Mouse (Mus musculus) MEL (cell line): ENCODE measurements around the gene Tcf25. TPM values are rescaled to one million over a fixed set of nuclear protein-coding genes. Genes with fewer than 3 reads are reported as not detected.

Experiments used
- DNase-seq: peaks from one replicate; pipeline ENCODE4 v3.0.0; 2011; ENCODE audit warnings: low read depth, low spot score
- H3K27ac ChIP-seq: 2 replicates; pipeline ENCODE4 v1.5.1; 2012; ENCODE audit warnings: low read depth, mild to moderate bottlenecking, control low read depth, low read length, moderate library complexity; ENCODE audit not compliant: control insufficient read depth
- H3K27me3 ChIP-seq, 2 experiments: fragments of 150-350 bp in 1 of 2; sonication (generic) in 1 of 2; 2 replicates each; pipeline ENCODE4 v1.6.1; 2012; ENCODE audit warnings: low read length in 2 of 2, mild to moderate bottlenecking in 2 of 2, improper control_type of control experiment in 1 of 2, moderate library complexity in 1 of 2; ENCODE audit not compliant: insufficient read depth in 2 of 2, control insufficient read depth in 1 of 2
- H3K36me3 ChIP-seq, 2 experiments: 2 replicates each; pipeline ENCODE4 v1.6.1; 2012 to 2014; ENCODE audit warnings: low read length in 2 of 2, improper control_type of control experiment in 1 of 2, inconsistent platforms in 1 of 2, mild to moderate bottlenecking in 1 of 2; ENCODE audit not compliant: insufficient read depth in 2 of 2, control insufficient read depth in 1 of 2
- H3K4me1 ChIP-seq, 2 experiments: fragments of 150-350 bp in 1 of 2; sonication (generic) in 1 of 2; 2 replicates each; pipeline ENCODE4 v1.6.1; 2012; ENCODE audit warnings: low read length in 2 of 2, improper control_type of control experiment in 1 of 2, mild to moderate bottlenecking in 1 of 2; ENCODE audit not compliant: insufficient read depth in 2 of 2, control insufficient read depth in 1 of 2
- H3K4me3 ChIP-seq, 2 experiments: fragments of 150-350 bp in 1 of 2; sonication (generic) in 1 of 2; 2 replicates each; pipeline ENCODE4 v1.5.1; 2012; ENCODE audit warnings: low read depth in 2 of 2, low read length in 2 of 2, mild to moderate bottlenecking in 2 of 2, moderate library complexity in 2 of 2, control low read depth in 1 of 2, improper control_type of control experiment in 1 of 2; ENCODE audit not compliant: control insufficient read depth in 1 of 2, insufficient read depth in 1 of 2
- H3K79me2 ChIP-seq: 2 replicates; pipeline ENCODE4 v1.6.1; 2012; ENCODE audit warnings: mild to moderate bottlenecking, low read length, moderate library complexity; ENCODE audit not compliant: control insufficient read depth, poor library complexity, insufficient read depth
- H3K9ac ChIP-seq: 2 replicates; pipeline ENCODE4 v1.6.1; 2012; ENCODE audit warnings: low read depth, mild to moderate bottlenecking, control low read depth, low read length, moderate library complexity; ENCODE audit not compliant: control insufficient read depth, poor library complexity, severe bottlenecking
- H3K9me3 ChIP-seq: fragments of 150-350 bp; sonication (generic); replicated peaks from 2 replicates; pipeline ENCODE4 v1.6.1; 2012; ENCODE audit warnings: mild to moderate bottlenecking, low read length, improper control_type of control experiment, moderate library complexity; ENCODE audit not compliant: insufficient read depth
- BHLHE40 ChIP-seq: IDR thresholded peaks from 2 replicates; pipeline ENCODE4 v1.6.1; 2012; ENCODE audit warnings: low read depth, mild to moderate bottlenecking, inconsistent platforms, low read length, improper control_type of control experiment, borderline replicate concordance
- CHD2 ChIP-seq: IDR thresholded peaks from 2 replicates; pipeline ENCODE4 v1.6.1; 2011; ENCODE audit warnings: low read length, improper control_type of control experiment
- ELF1 ChIP-seq: IDR thresholded peaks from 2 replicates; pipeline ENCODE4 v1.6.1; 2014; ENCODE audit warnings: low read depth, mild to moderate bottlenecking, inconsistent platforms, low read length, improper control_type of control experiment, moderate library complexity
- EP300 ChIP-seq, 2 experiments: IDR thresholded peaks; 2 replicates each; pipeline ENCODE4 v1.6.1; 2011; ENCODE audit warnings: improper control_type of control experiment in 2 of 2, low read length in 2 of 2, low read depth in 1 of 2, mild to moderate bottlenecking in 1 of 2
- ETS1 ChIP-seq: IDR thresholded peaks from 2 replicates; pipeline ENCODE4 v1.6.1; 2012; ENCODE audit warnings: low read depth, mild to moderate bottlenecking, inconsistent platforms, low read length, improper control_type of control experiment, moderate library complexity
- GABPA ChIP-seq: IDR thresholded peaks from 2 replicates; pipeline ENCODE4 v1.6.1; 2012; ENCODE audit warnings: low read depth, mild to moderate bottlenecking, inconsistent platforms, low read length, improper control_type of control experiment, moderate library complexity
- GATA1 ChIP-seq: IDR thresholded peaks from 2 replicates; pipeline ENCODE4 v1.6.1; 2011; ENCODE audit warnings: low read depth, low read length, improper control_type of control experiment
- JUND ChIP-seq: IDR thresholded peaks from 2 replicates; pipeline ENCODE4 v1.6.1; 2011; ENCODE audit warnings: low read depth, mild to moderate bottlenecking, improper control_type of control experiment, low read length
- KAT2A ChIP-seq: conservative IDR thresholded peaks from 2 replicates; pipeline ENCODE4 v1.6.1; 2012; ENCODE audit warnings: low read depth, low read length, improper control_type of control experiment, inconsistent platforms
- MAFK ChIP-seq: IDR thresholded peaks from 2 replicates; pipeline ENCODE4 v1.6.1; 2011; ENCODE audit warnings: low read depth, mild to moderate bottlenecking, low read length, improper control_type of control experiment, borderline replicate concordance
- MAX ChIP-seq: IDR thresholded peaks from 2 replicates; pipeline ENCODE4 v1.6.1; 2011; ENCODE audit warnings: low read length, improper control_type of control experiment
- MAZ ChIP-seq: IDR thresholded peaks from 2 replicates; pipeline ENCODE4 v1.6.1; 2012; ENCODE audit warnings: low read depth, mild to moderate bottlenecking, inconsistent platforms, low read length, improper control_type of control experiment
- MEF2A ChIP-seq: IDR thresholded peaks from 2 replicates; pipeline ENCODE4 v1.6.1; 2014; ENCODE audit warnings: low read depth, mild to moderate bottlenecking, inconsistent platforms, low read length, improper control_type of control experiment; ENCODE audit not compliant: poor library complexity, insufficient replicate concordance, severe bottlenecking; ENCODE audit errors: extremely low read depth
- MYB ChIP-seq: IDR thresholded peaks from 2 replicates; pipeline ENCODE4 v1.6.1; 2011; ENCODE audit warnings: mild to moderate bottlenecking, low read depth, low read length, improper control_type of control experiment
- MYC ChIP-seq: IDR thresholded peaks from 2 replicates; pipeline ENCODE4 v1.6.1; 2011; ENCODE audit warnings: low read depth, mild to moderate bottlenecking, low read length, improper control_type of control experiment, moderate library complexity
- NRF1 ChIP-seq: IDR thresholded peaks from 2 replicates; pipeline ENCODE4 v1.6.1; 2014; ENCODE audit warnings: low read depth, mild to moderate bottlenecking, inconsistent platforms, low read length, improper control_type of control experiment, moderate library complexity; ENCODE audit not compliant: poor library complexity, insufficient read depth, severe bottlenecking
- POLR2AphosphoS2 ChIP-seq: IDR thresholded peaks from 2 replicates; pipeline ENCODE4 v1.6.1; 2011; ENCODE audit warnings: low read length, improper control_type of control experiment
- RAD21 ChIP-seq: IDR thresholded peaks from 2 replicates; pipeline ENCODE4 v1.6.1; 2011; ENCODE audit warnings: mild to moderate bottlenecking, low read depth, low read length, improper control_type of control experiment
- RCOR1 ChIP-seq: IDR thresholded peaks from 2 replicates; pipeline ENCODE4 v1.6.1; 2012; ENCODE audit warnings: low read depth, mild to moderate bottlenecking, inconsistent platforms, low read length, improper control_type of control experiment
- SIN3A ChIP-seq: IDR thresholded peaks from 2 replicates; pipeline ENCODE4 v1.6.1; 2012; ENCODE audit warnings: low read length, improper control_type of control experiment, inconsistent platforms
- SMC3 ChIP-seq: IDR thresholded peaks from 2 replicates; pipeline ENCODE4 v1.6.1; 2011; ENCODE audit warnings: low read depth, low read length, improper control_type of control experiment
- TAL1 ChIP-seq: IDR thresholded peaks from 2 replicates; pipeline ENCODE4 v1.6.1; 2012; ENCODE audit warnings: mild to moderate bottlenecking, inconsistent platforms, low read length, moderate library complexity, mixed read lengths
- TBP ChIP-seq: IDR thresholded peaks from 2 replicates; pipeline ENCODE4 v1.8.0; 2011; ENCODE audit warnings: low read depth, low read length, improper control_type of control experiment
- TCF12 ChIP-seq: IDR thresholded peaks from 2 replicates; pipeline ENCODE4 v1.6.1; 2014; ENCODE audit warnings: low read depth, mild to moderate bottlenecking, inconsistent platforms, low read length, improper control_type of control experiment, moderate library complexity
- USF1 ChIP-seq: IDR thresholded peaks from 2 replicates; pipeline ENCODE4 v1.6.1; 2014; ENCODE audit warnings: low read depth, mild to moderate bottlenecking, inconsistent platforms, low read length, improper control_type of control experiment, moderate library complexity
- USF2 ChIP-seq, 2 experiments: IDR thresholded peaks; 2 replicates each; pipeline ENCODE4 v1.6.1; 2011 to 2012; ENCODE audit warnings: improper control_type of control experiment in 2 of 2, low read length in 2 of 2, borderline replicate concordance in 1 of 2, inconsistent platforms in 1 of 2, low read depth in 1 of 2, mild to moderate bottlenecking in 1 of 2; ENCODE audit not compliant: insufficient read depth in 1 of 2
- ZKSCAN1 ChIP-seq: IDR thresholded peaks from 2 replicates; pipeline ENCODE4 v1.6.1; 2012; ENCODE audit warnings: low read depth, mild to moderate bottlenecking, inconsistent platforms, low read length, improper control_type of control experiment, moderate library complexity
- ZNF384 ChIP-seq: IDR thresholded peaks from 2 replicates; pipeline ENCODE4 v1.6.1; 2012; ENCODE audit warnings: low read depth, mild to moderate bottlenecking, inconsistent platforms, low read length, improper control_type of control experiment
- polyA plus RNA-seq, 2 experiments: library from polyadenylated mRNA; stranded (reverse) in 1 of 2; unstranded in 1 of 2; fragments of >175 nt in 1 of 2; fragments of >200 nt in 1 of 2; gene quantifications; 2 replicates each; pipeline versions ENCODE4 v1.2.1 to v1.2.4; 2012; ENCODE audit warnings: low replicate concordance in 2 of 2, low read depth in 1 of 2; ENCODE audit not compliant: insufficient read length in 2 of 2, insufficient read depth in 1 of 2, missing spikeins in 1 of 2
- total RNA-seq: library from RNA; depleted of rRNA; stranded (reverse); fragments of 300-350 nt; gene quantifications from 2 replicates; pipeline ENCODE4 v1.2.3, GENCODE M21; 2012

The Tcf25 gene
- total and polyA plus RNA-seq, 3 experiments: 107 to 327 TPM; not detected in 1

DNA sequence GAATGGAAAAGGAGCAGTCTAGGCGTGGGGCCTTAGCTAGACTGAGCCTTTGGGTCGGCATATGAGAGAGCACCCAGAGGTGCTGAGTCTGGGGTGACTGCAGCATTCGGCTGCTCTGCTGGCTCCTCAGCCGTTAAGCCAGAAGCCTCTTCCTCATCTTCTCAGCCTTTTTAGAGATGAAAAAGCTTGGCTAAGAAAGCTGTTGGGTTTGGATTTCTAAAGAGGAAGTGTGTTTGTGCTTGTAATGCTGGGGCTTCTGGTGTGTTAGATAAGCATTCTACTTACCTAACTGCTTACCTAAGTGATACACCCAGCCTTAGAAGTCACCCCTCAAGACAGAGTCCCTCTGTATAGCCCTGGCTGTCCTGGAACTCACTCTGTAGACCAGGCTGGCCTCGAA lies 77.2 kb downstream of the Tcf25 start:
- Histone ChIP-seq H3K9me3 (no peaks in the 10 kb centered on the region), H3K27me3 (no peaks in the 10 kb centered on the region), H3K79me2 (no peaks in the 10 kb centered on the region)
- TF ChIP-seq ETS1 (peak; percentile 94), RCOR1 (peak; percentile 94), TCF12 (peak; percentile 96), ELF1 (no peak), JUND (no peak), BHLHE40 (peak; percentile 84; the same call in 1 of the 2 replicates), TAL1 (peak; percentile 96), MAX (peak; percentile 57; the same call in 1 of the 2 replicates), MYC (peak; percentile 59; the same call in 1 of the 2 replicates), MAZ (peak; percentile 68; the same call in 1 of the 2 replicates), EP300 (IDR thresholded peaks at IDR 0.05; ENCODE audit: low read depth in 1 of 2, low read length in 2 of 2) (peak; percentile 97 to 98), ZNF384 (peak; percentile 68), NRF1 (no peak), MYB (peak; percentile 85), RAD21 (no peak), GABPA (no peak), MAFK (peak; percentile 56; the same call in 1 of the 2 replicates), ZKSCAN1 (no peak), CHD2 (no peak), KAT2A (no peak), TBP (peak; percentile 82; the same call in 1 of the 2 replicates), SMC3 (no peak), SIN3A (peak; percentile 79), GATA1 (peak; percentile 95), USF2 (IDR thresholded peaks at IDR 0.05; ENCODE audit: borderline replicate concordance in 1 of 2, insufficient read depth in 1 of 2, low read depth in 1 of 2, low read length in 2 of 2) (no peak), USF1 (no peak), MEF2A (no peak), POLR2AphosphoS2 (no peak)
- TF ChIP-seq, all 39 proteins: peak for 15
- peaks cover 13 to 36% of the 10 kb centered on the region in 2 experiments for H3K4me1 ChIP-seq
- peak overlapping the region; percentile 6 to 17; a peak in 2 of 4 replicates for H3K4me3 ChIP-seq
- peak overlapping the region; percentile 34 for H3K9ac ChIP-seq
- DNase-seq: peak; percentile 94
- H3K36me3 ChIP-seq: peaks cover 0 to 36% of the 10 kb centered on the region in 2 experiments; a peak in 3 of 4 replicates
- H3K27ac ChIP-seq: peak overlapping the region; percentile 94
